Mouse (Mus musculus) activated CD4-positive, CD25-positive, alpha-beta regulatory T cell, adult 4 months (primary cell): ENCODE measurements around the gene Klhdc3. TPM values are rescaled to one million over a fixed set of nuclear protein-coding genes. Genes with fewer than 3 reads are reported as not detected.

Source experiments
- ATAC-seq: one replicate; pipeline ENCODE4 v1.8.0; 2017
- polyA plus RNA-seq, 2 experiments: library from polyadenylated mRNA; unstranded; fragments of 100-300 nt; shearing (Covaris generic); gene quantifications; one replicate each; pipeline ENCODE4 v1.2.1; 2017

The Klhdc3 gene
- polyA plus RNA-seq, 2 experiments from 2014 or later: 22.0 to 28.7 TPM

GRCm38 (mm10) chr17:46651755-46652547, 28.8 kb downstream of the Klhdc3 start:
- ATAC-seq: no peak

- no peak for ATAC-seq
These were observed 29.4 kb downstream of the Klhdc3 start for GRCm38 (mm10) chr17:46651292-46651691.

- ATAC-seq: peak; percentile 77
These were observed 30.3 kb downstream of the Klhdc3 start, which contains the start of gene Cul7 for GRCm38 (mm10) chr17:46650232-46651031. Gene Cul7 (plus strand): TSS chr17:46650337.

GRCm38 (mm10) chr17:46649811-46650210, 30.9 kb downstream of the Klhdc3 start:
- ATAC-seq: no peak

- no peak for ATAC-seq
These were observed 32.3 kb downstream of the Klhdc3 start for GRCm38 (mm10) chr17:46648436-46648835.

GRCm38 (mm10) chr17:46647279-46647678, 33.4 kb downstream of the Klhdc3 start:
- ATAC-seq: no peak

- ATAC-seq: no peak
These were observed 34.4 kb downstream of the Klhdc3 start for GRCm38 (mm10) chr17:46646322-46646662.

GRCm38 (mm10) chr17:46645561-46646321, 35.0 kb downstream of the Klhdc3 start, which contains the start of the genes Klc4 and Mrpl2:
Gene Klc4 (minus strand): TSS chr17:46646022.
Gene Mrpl2 (plus strand): TSS chr17:46646229.
- peak; percentile 77 for ATAC-seq

GRCm38 (mm10) chr17:46644916-46645475, 35.7 kb downstream of the Klhdc3 start:
- no peak for ATAC-seq

GRCm38 (mm10) chr17:46644152-46644805, 36.4 kb downstream of the Klhdc3 start:
- ATAC-seq: no peak

GRCm38 (mm10) chr17:46642060-46642459, 38.7 kb downstream of the Klhdc3 start:
- no peak for ATAC-seq

GRCm38 (mm10) chr17:46639929-46640328, 40.8 kb downstream of the Klhdc3 start:
- no peak for ATAC-seq

GRCm38 (mm10) chr17:46636831-46637523, 43.7 kb downstream of the Klhdc3 start:
- ATAC-seq: no peak

- ATAC-seq: no peak
These were observed 50.9 kb downstream of the Klhdc3 start for GRCm38 (mm10) chr17:46629685-46630441.

- ATAC-seq: no peak
These were observed 51.7 kb downstream of the Klhdc3 start, which contains the start of gene Ptk7 for GRCm38 (mm10) chr17:46628791-46629684. Gene Ptk7 (minus strand): TSS chr17:46629504.

- ATAC-seq: no peak
These were observed 52.3 kb downstream of the Klhdc3 start for GRCm38 (mm10) chr17:46628471-46628790.

- no peak for ATAC-seq
These were observed 53.3 kb downstream of the Klhdc3 start for GRCm38 (mm10) chr17:46627409-46627808.

GRCm38 (mm10) chr17:46624598-46624997, 56.1 kb downstream of the Klhdc3 start:
- no peak for ATAC-seq
